16 mouse cellular contexts compared by ENCODE assay signal in the genomic region with DNA sequence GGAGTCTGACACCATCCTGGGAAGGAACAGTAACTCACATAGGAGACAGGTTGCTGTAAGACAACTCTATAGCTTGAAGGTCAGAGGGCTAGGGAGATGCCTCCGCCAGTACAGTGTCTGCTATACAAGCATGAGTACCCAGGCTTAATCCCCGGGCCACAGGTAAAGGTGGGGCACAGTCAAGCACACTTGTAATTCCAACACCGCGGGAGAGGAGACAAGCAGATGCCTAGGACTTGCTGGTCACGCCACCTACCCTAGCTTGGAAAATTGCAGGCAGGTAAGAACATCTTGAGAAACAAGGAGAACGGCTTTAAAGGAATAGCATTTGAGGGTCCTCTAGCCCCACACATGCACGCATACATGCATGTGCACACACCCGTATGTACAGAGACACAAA. TPM values are rescaled to one million over a fixed set of nuclear protein-coding genes. Genes with fewer than 3 reads are reported as not detected.
"Had no signal": no experiment of that assay in that cellular context is flagged by ENCODE, and none has a peak within 500 bp of the region (broad histone marks: within the 10 kb centered on the region; RNA-seq: fewer than 3 reads in every experiment).

No protein-coding gene starts in this region.

- DNase-seq: liver; liver, embryonic 13.5 days; liver, postnatal 0 days; midbrain, embryonic 14.5 days; right cerebral cortex, postnatal 25 days; right cerebral cortex, postnatal 4 days; thymus, adult 2 months; thymus, postnatal 25 days; thymus, postnatal 4 days had no signal

- H3K4me1 ChIP-seq: liver, embryonic 13.5 days; liver, embryonic 15.5 days; lung, embryonic 15.5 days had no signal

- H3K4me3 ChIP-seq: liver, embryonic 13.5 days; liver, embryonic 15.5 days; lung, embryonic 15.5 days; midbrain, embryonic 10.5 days; midbrain, embryonic 12.5 days; myocyte; neural tube, embryonic 12.5 days; stomach, embryonic 15.5 days had no signal

RNA-seq across cellular contexts. Expression of a gene that starts 52.3 kb away (rescaled TPM):
- polyA plus RNA-seq: myocyte had no signal
